Mouse (Mus musculus): ENCODE results near the gene Donson.

DNA sequence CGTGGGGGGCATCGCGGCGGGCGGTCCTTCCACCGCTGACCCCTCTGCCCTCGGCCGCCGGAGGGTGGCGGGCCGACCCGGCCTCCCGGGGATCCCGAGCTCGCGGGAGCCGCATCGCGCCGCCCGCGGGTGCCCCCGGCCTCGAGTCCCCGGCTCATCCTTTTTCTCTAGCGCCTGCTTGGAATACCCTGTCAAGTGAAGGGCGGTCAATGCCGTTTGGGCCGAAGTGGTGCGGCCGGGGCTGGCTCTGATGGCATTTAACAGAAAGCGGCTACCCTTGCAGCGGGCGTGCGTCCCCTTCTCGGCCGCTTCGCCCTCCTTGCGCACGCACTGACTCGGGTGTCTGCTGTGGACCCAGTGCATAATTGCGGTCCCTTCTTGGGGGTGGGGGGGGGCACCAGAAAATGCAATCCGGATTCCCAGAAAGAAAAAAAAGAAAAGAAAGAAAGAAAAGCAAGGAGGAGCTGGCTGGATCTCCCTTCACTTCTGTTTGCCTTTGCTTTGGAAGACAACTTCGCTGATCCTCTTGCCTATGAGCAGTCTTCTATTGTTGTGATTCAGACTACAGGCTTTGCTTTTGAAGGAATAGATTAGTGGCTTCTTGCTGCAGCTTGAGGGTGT lies 41.4 kb upstream of the Donson start:
- no peak for TF ChIP-seq CTCF (IDR thresholded peaks at IDR 0.05; ENCODE audit: extremely low read depth, insufficient read depth, low read length)
- no peak for TF ChIP-seq POLR2A (IDR thresholded peaks at IDR 0.05; ENCODE audit: extremely low read depth, insufficient read depth, low read length)
